Mouse (Mus musculus): ENCODE measurements at regions not wholly inside any gene's neighbourhood (a gene's known extent, or its start where the extent isn't known, plus 50 kb on each side); places are given as distances from the start of the nearest gene placed in this dataset.

GRCm38 (mm10) chr2:115211191-115211590, 370.3 kb upstream of the BC052040 start:
- Histone ChIP-seq H3K4me2 (replicated peaks) (no peak overlapping the region), H3K9ac (no peak overlapping the region), H3K9me3 (no peaks in the 10 kb centered on the region), H3K36me3 (no peaks in the 10 kb centered on the region), H3K27ac (no peak overlapping the region), H3K4me3 (no peak overlapping the region), H3K4me1 (peaks cover 11% of the 10 kb centered on the region; the same call in 1 of the 2 replicates), H3K27me3 (replicated peaks) (no peaks in the 10 kb centered on the region)
- no peak for ATAC-seq (ENCODE audit: low FRiP score, low read depth)

- peak overlapping the region; percentile 30 for H3K4me2 ChIP-seq (replicated peaks)
- no peak for ATAC-seq (ENCODE audit: low FRiP score, low read depth)
- no peak overlapping the region for H3K9ac ChIP-seq
- no peaks in the 10 kb centered on the region for H3K36me3 ChIP-seq
- WGBS, result 31% methylated on average over 18 of the region's 18 CpGs
- H3K4me1 ChIP-seq, result peaks cover 11% of the 10 kb centered on the region; the same call in 1 of the 2 replicates
- H3K27ac ChIP-seq, result no peak overlapping the region
- H3K27me3 ChIP-seq (replicated peaks), result no peaks in the 10 kb centered on the region
- no peak overlapping the region for H3K4me3 ChIP-seq
- no peaks in the 10 kb centered on the region for H3K9me3 ChIP-seq
Observed at GRCm38 (mm10) chr2:115213181-115213970, 368.1 kb upstream of the BC052040 start.

- Histone ChIP-seq H3K9me3 (no peaks in the 10 kb centered on the region), H3K4me2 (replicated peaks) (no peak overlapping the region), H3K4me3 (no peak overlapping the region), H3K36me3 (no peaks in the 10 kb centered on the region), H3K27ac (no peak overlapping the region), H3K9ac (no peak overlapping the region), H3K4me1 (peaks cover 11% of the 10 kb centered on the region; the same call in 1 of the 2 replicates), H3K27me3 (replicated peaks) (no peaks in the 10 kb centered on the region)
- ATAC-seq (ENCODE audit: low FRiP score, low read depth), result no peak
- WGBS, result 71% methylated on average over 6 of the region's 6 CpGs
Observed at GRCm38 (mm10) chr2:115214292-115214691, 367.2 kb upstream of the BC052040 start.

GRCm38 (mm10) chr2:115230041-115230440, 351.5 kb upstream of the BC052040 start:
- no peak overlapping the region for H3K9ac ChIP-seq

GRCm38 (mm10) chr2:115247673-115248072, 333.8 kb upstream of the BC052040 start:
- no peaks in the 10 kb centered on the region for H3K4me1 ChIP-seq
- no peak overlapping the region for H3K4me3 ChIP-seq
- ATAC-seq (ENCODE audit: low FRiP score, low read depth), result no peak
- WGBS, result 85% methylated on average over 4 of the region's 4 CpGs
- no peak overlapping the region for H3K4me2 ChIP-seq (replicated peaks)
- H3K27me3 ChIP-seq (replicated peaks), result no peaks in the 10 kb centered on the region
- no peak overlapping the region for H3K9ac ChIP-seq
- no peaks in the 10 kb centered on the region for H3K36me3 ChIP-seq
- no peak overlapping the region for H3K27ac ChIP-seq
- H3K9me3 ChIP-seq, result no peaks in the 10 kb centered on the region

More at GRCm38 (mm10) chr2:115230041-115230440, 351.5 kb upstream of the BC052040 start:
- no peaks in the 10 kb centered on the region for H3K9me3 ChIP-seq
- H3K27ac ChIP-seq, result no peak overlapping the region
- no peak overlapping the region for H3K4me2 ChIP-seq (replicated peaks)
- H3K4me1 ChIP-seq, result no peaks in the 10 kb centered on the region
- no peak overlapping the region for H3K4me3 ChIP-seq
- no peak for ATAC-seq (ENCODE audit: low FRiP score, low read depth)
- H3K36me3 ChIP-seq, result no peaks in the 10 kb centered on the region
- no peaks in the 10 kb centered on the region for H3K27me3 ChIP-seq (replicated peaks)
- 78% methylated on average over 4 of the region's 4 CpGs for WGBS

GRCm38 (mm10) chr2:115250019-115250807, 331.3 kb upstream of the BC052040 start:
- Histone ChIP-seq H3K4me1 (no peaks in the 10 kb centered on the region), H3K4me3 (no peak overlapping the region), H3K36me3 (no peaks in the 10 kb centered on the region), H3K9ac (no peak overlapping the region), H3K9me3 (no peaks in the 10 kb centered on the region), H3K27me3 (replicated peaks) (no peaks in the 10 kb centered on the region), H3K27ac (no peak overlapping the region), H3K4me2 (replicated peaks) (no peak overlapping the region)
- WGBS, result 76% methylated on average over 5 of the region's 5 CpGs
- ATAC-seq (ENCODE audit: low FRiP score, low read depth), result no peak

GRCm38 (mm10) chr2:115257391-115257790, 324.1 kb upstream of the BC052040 start:
- Histone ChIP-seq H3K27ac (no peak overlapping the region), H3K9me3 (no peaks in the 10 kb centered on the region), H3K4me2 (replicated peaks) (no peak overlapping the region), H3K4me1 (no peaks in the 10 kb centered on the region), H3K27me3 (replicated peaks) (no peaks in the 10 kb centered on the region), H3K4me3 (no peak overlapping the region), H3K36me3 (no peaks in the 10 kb centered on the region), H3K9ac (no peak overlapping the region)
- 65% methylated on average over 2 of the region's 2 CpGs for WGBS
- no peak for ATAC-seq (ENCODE audit: low FRiP score, low read depth)

GRCm38 (mm10) chr2:115268247-115268646, 313.3 kb upstream of the BC052040 start:
- Histone ChIP-seq H3K36me3 (no peaks in the 10 kb centered on the region), H3K4me1 (no peaks in the 10 kb centered on the region), H3K4me2 (replicated peaks) (no peak overlapping the region), H3K27ac (no peak overlapping the region), H3K9ac (no peak overlapping the region), H3K27me3 (replicated peaks) (no peaks in the 10 kb centered on the region), H3K9me3 (no peaks in the 10 kb centered on the region), H3K4me3 (no peak overlapping the region)
- 86% methylated on average over 7 of the region's 7 CpGs for WGBS
- no peak for ATAC-seq (ENCODE audit: low FRiP score, low read depth)

- Histone ChIP-seq H3K36me3 (no peaks in the 10 kb centered on the region), H3K4me2 (replicated peaks) (no peak overlapping the region), H3K27me3 (replicated peaks) (no peaks in the 10 kb centered on the region), H3K4me1 (no peaks in the 10 kb centered on the region), H3K9me3 (no peaks in the 10 kb centered on the region), H3K9ac (no peak overlapping the region), H3K4me3 (no peak overlapping the region), H3K27ac (no peak overlapping the region)
- ATAC-seq (ENCODE audit: low FRiP score, low read depth), result no peak
- 79% methylated on average over 4 of the region's 4 CpGs for WGBS
Observed at GRCm38 (mm10) chr2:115277421-115277820, 304.1 kb upstream of the BC052040 start.

- Histone ChIP-seq H3K4me3 (no peak overlapping the region), H3K27me3 (replicated peaks) (no peaks in the 10 kb centered on the region), H3K9ac (no peak overlapping the region), H3K27ac (no peak overlapping the region), H3K36me3 (no peaks in the 10 kb centered on the region), H3K4me2 (replicated peaks) (no peak overlapping the region), H3K9me3 (no peaks in the 10 kb centered on the region), H3K4me1 (no peaks in the 10 kb centered on the region)
- 89% methylated on average over 2 of the region's 2 CpGs for WGBS
- no peak for ATAC-seq (ENCODE audit: low FRiP score, low read depth)
Observed at GRCm38 (mm10) chr2:115293020-115293419, 288.5 kb upstream of the BC052040 start.

- no peak overlapping the region for H3K4me3 ChIP-seq
- H3K27ac ChIP-seq, result no peak overlapping the region
- ATAC-seq (ENCODE audit: low FRiP score, low read depth), result no peak
Observed at GRCm38 (mm10) chr2:115297463-115297862, 284.1 kb upstream of the BC052040 start.

GRCm38 (mm10) chr2:115307248-115307647, 274.3 kb upstream of the BC052040 start:
- 71% methylated on average over 4 of the region's 4 CpGs for WGBS
- no peaks in the 10 kb centered on the region for H3K4me1 ChIP-seq
- no peak overlapping the region for H3K4me3 ChIP-seq
- H3K27me3 ChIP-seq (replicated peaks), result no peaks in the 10 kb centered on the region
- no peaks in the 10 kb centered on the region for H3K36me3 ChIP-seq
- no peak overlapping the region for H3K9ac ChIP-seq
- H3K27ac ChIP-seq, result no peak overlapping the region
- ATAC-seq (ENCODE audit: low FRiP score, low read depth), result no peak
- no peak overlapping the region for H3K4me2 ChIP-seq (replicated peaks)
- no peaks in the 10 kb centered on the region for H3K9me3 ChIP-seq

More at GRCm38 (mm10) chr2:115297463-115297862, 284.1 kb upstream of the BC052040 start:
- H3K36me3 ChIP-seq, result no peaks in the 10 kb centered on the region
- no peaks in the 10 kb centered on the region for H3K4me1 ChIP-seq
- H3K9me3 ChIP-seq, result no peaks in the 10 kb centered on the region
- H3K9ac ChIP-seq, result no peak overlapping the region
- 59% methylated on average over 6 of the region's 6 CpGs for WGBS
- no peak overlapping the region for H3K4me2 ChIP-seq (replicated peaks)
- no peaks in the 10 kb centered on the region for H3K27me3 ChIP-seq (replicated peaks)

All from neural tube, embryonic 12.5 days (tissue).